Mouse (Mus musculus): ENCODE results near the gene Idi2.
"Not testable (repeated sequence)": the region's sequence is repeated elsewhere in the genome, so short reads cannot be mapped to it uniquely, and the experiment has no call there.

GRCm38 (mm10) chr13:8955127-8955526, 2.5 kb downstream of the Idi2 start:
- TF ChIP-seq CTCF, EP300 (IDR thresholded peaks at IDR 0.05; ENCODE audit: low read depth): not testable (repeated sequence)
